Mouse (Mus musculus): ENCODE results near the gene Tspear. TPM values are rescaled to one million over a fixed set of nuclear protein-coding genes. Genes with fewer than 3 reads are reported as not detected.
A peak's percentile ranks its signal among the peaks of the same experiment; 100 is the strongest.

Tspear gene
- polyA plus RNA-seq, 1 experiment: 1.3 TPM

GRCm38 (mm10) chr10:77652046-77652445, 34.3 kb upstream of the Tspear start:
- no peak for DNase-seq
- WGBS: 94% methylated on average over 9 of the region's 9 CpGs
- Histone ChIP-seq H3K27ac (ENCODE audit: control insufficient read depth, insufficient read depth, low read length) (no peak overlapping the region), H3K36me3 (ENCODE audit: control insufficient read depth, insufficient read depth, low read length) (no peaks in the 10 kb centered on the region), H3K27me3 (ENCODE audit: control insufficient read depth, insufficient read depth, low read length) (no peaks in the 10 kb centered on the region), H3K4me3 (ENCODE audit: control insufficient read depth, insufficient read depth, low read length) (no peak overlapping the region), H3K4me1 (replicated peaks; ENCODE audit: control insufficient read depth, insufficient read depth, low read length) (no peaks in the 10 kb centered on the region)
- no peak for TF ChIP-seq POLR2A (IDR thresholded peaks at IDR 0.05; ENCODE audit: control insufficient read depth, extremely low read depth, insufficient read depth, low read length, poor library complexity)
- no peak for TF ChIP-seq CTCF (IDR thresholded peaks at IDR 0.05; ENCODE audit: borderline replicate concordance, control insufficient read depth, extremely low read depth, insufficient read depth, low read length, poor library complexity)

- Histone ChIP-seq H3K27ac (ENCODE audit: control insufficient read depth, insufficient read depth, low read length) (no peak overlapping the region), H3K4me1 (replicated peaks; ENCODE audit: control insufficient read depth, insufficient read depth, low read length) (no peaks in the 10 kb centered on the region), H3K27me3 (ENCODE audit: control insufficient read depth, insufficient read depth, low read length) (no peaks in the 10 kb centered on the region), H3K4me3 (ENCODE audit: control insufficient read depth, insufficient read depth, low read length) (no peak overlapping the region), H3K36me3 (ENCODE audit: control insufficient read depth, insufficient read depth, low read length) (no peaks in the 10 kb centered on the region)
- DNase-seq: no peak
- no peak for TF ChIP-seq POLR2A (IDR thresholded peaks at IDR 0.05; ENCODE audit: control insufficient read depth, extremely low read depth, insufficient read depth, low read length, poor library complexity)
- 80% methylated on average over 15 of the region's 15 CpGs for WGBS
Measured at GRCm38 (mm10) chr10:77658286-77658994, 27.9 kb upstream of the Tspear start.

GRCm38 (mm10) chr10:77663949-77664665, 22.3 kb upstream of the Tspear start:
- WGBS: 57% methylated on average over 43 of the region's 43 CpGs
- no peak for TF ChIP-seq CTCF (IDR thresholded peaks at IDR 0.05; ENCODE audit: borderline replicate concordance, control insufficient read depth, extremely low read depth, insufficient read depth, low read length, poor library complexity)
- no peak for TF ChIP-seq POLR2A (IDR thresholded peaks at IDR 0.05; ENCODE audit: control insufficient read depth, extremely low read depth, insufficient read depth, low read length, poor library complexity)
- no peak for DNase-seq
- no peaks in the 10 kb centered on the region for H3K36me3 ChIP-seq (ENCODE audit: control insufficient read depth, insufficient read depth, low read length)
- H3K4me3 ChIP-seq (ENCODE audit: control insufficient read depth, insufficient read depth, low read length): no peak overlapping the region
- no peaks in the 10 kb centered on the region for H3K27me3 ChIP-seq (ENCODE audit: control insufficient read depth, insufficient read depth, low read length)
- H3K27ac ChIP-seq (ENCODE audit: control insufficient read depth, insufficient read depth, low read length): no peak overlapping the region
- H3K4me1 ChIP-seq (replicated peaks; ENCODE audit: control insufficient read depth, insufficient read depth, low read length): peaks cover 8% of the 10 kb centered on the region

GRCm38 (mm10) chr10:77666342-77666741, 20.0 kb upstream of the Tspear start:
- H3K27me3 ChIP-seq (ENCODE audit: control insufficient read depth, insufficient read depth, low read length): no peaks in the 10 kb centered on the region
- H3K27ac ChIP-seq (ENCODE audit: control insufficient read depth, insufficient read depth, low read length): no peak overlapping the region
- no peaks in the 10 kb centered on the region for H3K36me3 ChIP-seq (ENCODE audit: control insufficient read depth, insufficient read depth, low read length)
- no peak overlapping the region for H3K4me3 ChIP-seq (ENCODE audit: control insufficient read depth, insufficient read depth, low read length)
- 66% methylated on average over 8 of the region's 8 CpGs for WGBS
- DNase-seq: peak; percentile 24
- peaks cover 8% of the 10 kb centered on the region for H3K4me1 ChIP-seq (replicated peaks; ENCODE audit: control insufficient read depth, insufficient read depth, low read length)
- no peak for TF ChIP-seq CTCF (IDR thresholded peaks at IDR 0.05; ENCODE audit: borderline replicate concordance, control insufficient read depth, extremely low read depth, insufficient read depth, low read length, poor library complexity)

DNA sequence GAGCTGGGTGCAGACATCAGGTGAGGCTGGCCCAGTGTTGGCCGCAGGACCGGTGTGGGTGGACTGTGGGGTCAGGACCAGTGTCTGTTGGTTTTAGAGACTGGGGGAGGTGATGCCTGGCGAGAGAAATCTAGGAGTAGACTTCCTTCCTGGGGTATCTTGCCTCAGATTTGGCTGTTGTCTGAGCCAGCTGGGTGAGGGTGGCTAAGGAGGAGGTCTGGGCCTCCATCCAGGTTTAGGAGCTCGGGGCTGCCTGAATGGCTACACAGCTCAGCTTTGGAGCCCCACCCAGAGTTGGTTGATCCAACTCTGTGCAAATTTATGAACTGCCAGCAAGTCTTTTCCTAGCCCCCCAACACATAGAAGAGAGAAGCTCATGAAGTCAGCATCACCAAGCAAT, 19.0 kb upstream of the Tspear start:
- H3K4me1 ChIP-seq (replicated peaks; ENCODE audit: control insufficient read depth, insufficient read depth, low read length): peaks cover 8% of the 10 kb centered on the region
- no peak for DNase-seq
- TF ChIP-seq POLR2A (IDR thresholded peaks at IDR 0.05; ENCODE audit: control insufficient read depth, extremely low read depth, insufficient read depth, low read length, poor library complexity) (no peak), CTCF (IDR thresholded peaks at IDR 0.05; ENCODE audit: borderline replicate concordance, control insufficient read depth, extremely low read depth, insufficient read depth, low read length, poor library complexity) (no peak)
- H3K36me3 ChIP-seq (ENCODE audit: control insufficient read depth, insufficient read depth, low read length): no peaks in the 10 kb centered on the region
- WGBS: 73% methylated on average over 4 of the region's 4 CpGs
- H3K27ac ChIP-seq (ENCODE audit: control insufficient read depth, insufficient read depth, low read length): no peak overlapping the region
- H3K27me3 ChIP-seq (ENCODE audit: control insufficient read depth, insufficient read depth, low read length): no peaks in the 10 kb centered on the region
- H3K4me3 ChIP-seq (ENCODE audit: control insufficient read depth, insufficient read depth, low read length): no peak overlapping the region

- TF ChIP-seq CTCF (IDR thresholded peaks at IDR 0.05; ENCODE audit: borderline replicate concordance, control insufficient read depth, extremely low read depth, insufficient read depth, low read length, poor library complexity): no peak
- TF ChIP-seq POLR2A (IDR thresholded peaks at IDR 0.05; ENCODE audit: control insufficient read depth, extremely low read depth, insufficient read depth, low read length, poor library complexity): no peak
- DNase-seq: no peak
- peaks cover 23% of the 10 kb centered on the region for H3K4me1 ChIP-seq (replicated peaks; ENCODE audit: control insufficient read depth, insufficient read depth, low read length)
- WGBS: 87% methylated on average over 4 of the region's 4 CpGs
- no peaks in the 10 kb centered on the region for H3K27me3 ChIP-seq (ENCODE audit: control insufficient read depth, insufficient read depth, low read length)
- no peaks in the 10 kb centered on the region for H3K36me3 ChIP-seq (ENCODE audit: control insufficient read depth, insufficient read depth, low read length)
- no peak overlapping the region for H3K27ac ChIP-seq (ENCODE audit: control insufficient read depth, insufficient read depth, low read length)
- no peak overlapping the region for H3K4me3 ChIP-seq (ENCODE audit: control insufficient read depth, insufficient read depth, low read length)
Measured at GRCm38 (mm10) chr10:77670710-77671109, 15.7 kb upstream of the Tspear start.

All from thymus, adult 2 months (tissue).